Mouse (Mus musculus): ENCODE results near the gene Chek1.
A peak's percentile ranks its signal among the peaks of the same experiment; 100 is the strongest.

The Chek1 gene

GRCm38 (mm10) chr9:36727034-36727755 lies at the start of gene Chek1:
TSS of gene Chek1 (minus strand) at chr9:36727065.
- DNase-seq = no peak

- DNase-seq = no peak
Measured at GRCm38 (mm10) chr9:36769048-36769413, 42.2 kb upstream of the Chek1 start.

- peak; percentile 65 for DNase-seq
Measured at GRCm38 (mm10) chr9:36768156-36769047, 41.5 kb upstream of the Chek1 start.

GRCm38 (mm10) chr9:36767203-36768143 lies 40.6 kb upstream of the Chek1 start, which contains the start of gene Stt3a:
TSS of gene Stt3a (minus strand) at chr9:36767679.
- peak; percentile 98 for DNase-seq

- no peak for DNase-seq
Measured at GRCm38 (mm10) chr9:36764378-36764777, 37.5 kb upstream of the Chek1 start.

- DNase-seq = peak; percentile 91
Measured at GRCm38 (mm10) chr9:36726131-36727033, 483 bp downstream of the Chek1 start.

GRCm38 (mm10) chr9:36716624-36717023 lies 10.2 kb downstream of the Chek1 start:
- no peak for DNase-seq

- no peak for DNase-seq
Measured at GRCm38 (mm10) chr9:36707304-36707703, 19.6 kb downstream of the Chek1 start.

GRCm38 (mm10) chr9:36705923-36706322 lies 20.9 kb downstream of the Chek1 start:
- DNase-seq = no peak

- no peak for DNase-seq
Measured at GRCm38 (mm10) chr9:36694276-36694675, 32.6 kb downstream of the Chek1 start.

GRCm38 (mm10) chr9:36692920-36693319 lies 33.9 kb downstream of the Chek1 start, which contains the start of gene Acrv1:
TSS of gene Acrv1 (plus strand) at chr9:36693220.
- no peak for DNase-seq

GRCm38 (mm10) chr9:36687329-36687728 lies 39.5 kb downstream of the Chek1 start:
- no peak for DNase-seq

- no peak for DNase-seq
Measured at GRCm38 (mm10) chr9:36681424-36681823, 45.4 kb downstream of the Chek1 start.

Data from liver (tissue).